Mouse (Mus musculus) myocyte (in vitro differentiated cells): ENCODE results near the gene Fstl3. TPM values are rescaled to one million over a fixed set of nuclear protein-coding genes. Genes with fewer than 3 reads are reported as not detected.

Experiments used
- H3K27me3 ChIP-seq: one replicate; pipeline ENCODE4 v1.6.1; 2011; ENCODE audit not compliant: control insufficient read depth, insufficient read depth, insufficient read length
- H3K36me3 ChIP-seq: one replicate; pipeline ENCODE4 v1.6.1; 2011; ENCODE audit not compliant: control insufficient read depth, insufficient read depth
- H3K4me2 ChIP-seq: one replicate; pipeline ENCODE4 v1.6.1; 2011; ENCODE audit warnings: low read depth, control low read depth
- H3K4me3 ChIP-seq: one replicate; pipeline ENCODE4 v1.5.1; 2011; ENCODE audit warnings: mild to moderate bottlenecking, control low read depth, moderate library complexity
- H3K79me2 ChIP-seq: one replicate; pipeline ENCODE4 v1.6.1; 2011; ENCODE audit not compliant: control insufficient read depth, insufficient read depth
- H3ac ChIP-seq: one replicate; pipeline ENCODE4 v1.6.1; 2011; ENCODE audit not compliant: control insufficient read depth, insufficient read length
- CEBPB ChIP-seq: IDR thresholded peaks from 2 replicates; pipeline ENCODE4 v1.6.1; 2011; ENCODE audit warnings: mild to moderate bottlenecking, moderate library complexity; ENCODE audit not compliant: poor library complexity, insufficient read depth, severe bottlenecking
- E2F4 ChIP-seq: IDR thresholded peaks from one replicate; pipeline ENCODE4 v1.6.1; 2011; ENCODE audit warnings: mild to moderate bottlenecking, control low read depth, moderate library complexity; ENCODE audit not compliant: insufficient read depth
- MAX ChIP-seq: IDR thresholded peaks from one replicate; pipeline ENCODE4 v1.6.1; 2011; ENCODE audit warnings: low read depth, mild to moderate bottlenecking, control low read depth
- MYOD1 ChIP-seq, 3 experiments: IDR thresholded peaks; one replicate each; pipeline ENCODE4 v1.6.1; 2011; ENCODE audit warnings: control low read depth in 2 of 3, low read depth in 2 of 3, mild to moderate bottlenecking in 2 of 3, moderate library complexity in 1 of 3; ENCODE audit not compliant: insufficient read length in 2 of 3, control insufficient read depth in 1 of 3
- MYOG ChIP-seq, 3 experiments: IDR thresholded peaks; one replicate each; pipeline ENCODE4 v1.6.1; 2011; ENCODE audit warnings: control low read depth in 2 of 3, low read depth in 2 of 3, mild to moderate bottlenecking in 2 of 3; ENCODE audit not compliant: insufficient read length in 2 of 3, control insufficient read depth in 1 of 3, insufficient read depth in 1 of 3
- POLR2A ChIP-seq: IDR thresholded peaks from one replicate; pipeline ENCODE4 v1.6.1; 2011; ENCODE audit warnings: low read depth, mild to moderate bottlenecking, control low read depth, moderate library complexity; ENCODE audit not compliant: insufficient read length
- POLR2AphosphoS2 ChIP-seq: IDR thresholded peaks from one replicate; pipeline ENCODE4 v1.6.1; 2011; ENCODE audit warnings: low read depth, control low read depth; ENCODE audit not compliant: insufficient read length
- REST ChIP-seq: IDR thresholded peaks from one replicate; pipeline ENCODE4 v1.6.1; 2011; ENCODE audit warnings: mild to moderate bottlenecking, control low read depth, moderate library complexity; ENCODE audit not compliant: insufficient read depth, insufficient read length
- SRF ChIP-seq: IDR thresholded peaks from one replicate; pipeline ENCODE4 v1.6.1; 2011; ENCODE audit warnings: low read depth; ENCODE audit not compliant: control insufficient read depth, insufficient read length
- TCF12 ChIP-seq: IDR thresholded peaks from one replicate; pipeline ENCODE4 v1.6.1; 2011; ENCODE audit warnings: mild to moderate bottlenecking, control low read depth; ENCODE audit not compliant: poor library complexity, insufficient read depth, severe bottlenecking
- TCF3 ChIP-seq: IDR thresholded peaks from one replicate; pipeline ENCODE4 v1.6.1; 2011; ENCODE audit warnings: low read depth, control low read depth; ENCODE audit not compliant: insufficient read length
- USF1 ChIP-seq: IDR thresholded peaks from one replicate; pipeline ENCODE4 v1.6.1; 2011; ENCODE audit warnings: low read depth, mild to moderate bottlenecking, control low read depth, moderate library complexity
- polyA plus RNA-seq: library from polyadenylated mRNA; unstranded; fragments of >200 nt; fragmentation: generic; extraction: Trizol; gene quantifications from one replicate; pipeline ENCODE4 v1.2.1, GENCODE M21; 2012; ENCODE audit warnings: missing spikeins

Fstl3 gene
- polyA plus RNA-seq, 1 experiment = 28.9 TPM

- Histone ChIP-seq H3K36me3 (peaks cover 16% of the 10 kb centered on the region), H3ac (no peak overlapping the region)
- TF ChIP-seq E2F4 (no peak), TCF12 (no peak), SRF (no peak), MYOD1 (IDR thresholded peaks at IDR 0.05; ENCODE audit: control insufficient read depth in 1 of 3, insufficient read length in 2 of 3, low read depth in 2 of 3) (peak in 2 of 3 experiments; percentile 43 to 76), POLR2A (peak; percentile 16), POLR2AphosphoS2 (no peak), USF1 (no peak), MYOG (IDR thresholded peaks at IDR 0.05; ENCODE audit: control insufficient read depth in 1 of 3, insufficient read depth in 1 of 3, insufficient read length in 2 of 3, low read depth in 2 of 3) (peak in 2 of 3 experiments; percentile 25 to 80), CEBPB (no peak), MAX (no peak), TCF3 (peak; percentile 32), REST (no peak)
Measured at GRCm38 (mm10) chr10:79762875-79763274, 14.2 kb upstream of the Fstl3 start.

DNA sequence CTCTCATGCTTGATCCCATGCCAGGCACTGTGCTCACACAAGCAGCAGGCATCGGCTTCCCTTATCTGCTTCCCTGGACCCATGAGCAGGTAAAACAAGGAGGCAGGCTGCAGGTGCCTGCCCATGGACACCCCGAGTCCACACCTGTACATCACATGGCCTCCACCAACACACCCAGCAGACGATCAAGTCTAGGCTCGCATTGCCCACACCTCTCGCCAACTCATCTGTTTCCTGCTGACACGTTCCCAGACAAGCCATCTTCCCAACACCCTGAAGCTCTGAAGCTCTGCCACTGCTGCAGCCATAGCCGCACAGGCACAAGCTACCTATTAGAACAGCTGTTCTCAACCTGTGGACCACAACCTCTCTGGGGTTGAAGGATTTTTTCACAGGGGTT, 12.8 kb upstream of the Fstl3 start:
- H3K27me3 ChIP-seq = no peaks in the 10 kb centered on the region
- no peak overlapping the region for H3ac ChIP-seq
- peak overlapping the region; percentile 90 for H3K4me2 ChIP-seq
- H3K36me3 ChIP-seq = peaks cover 9% of the 10 kb centered on the region
- TF ChIP-seq MYOD1 (IDR thresholded peaks at IDR 0.05; ENCODE audit: control insufficient read depth in 1 of 3, insufficient read length in 2 of 3, low read depth in 2 of 3) (no peak), POLR2A (no peak), REST (no peak)
- H3K4me3 ChIP-seq = no peak overlapping the region
- H3K79me2 ChIP-seq = peaks cover 44% of the 10 kb centered on the region

More at GRCm38 (mm10) chr10:79762875-79763274, 14.2 kb upstream of the Fstl3 start:
- Histone ChIP-seq H3K27me3 (no peaks in the 10 kb centered on the region), H3K79me2 (peaks cover 44% of the 10 kb centered on the region), H3K4me2 (no peak overlapping the region), H3K4me3 (no peak overlapping the region)

- TF ChIP-seq SRF = no peak
- no peak for TF ChIP-seq MYOD1 (IDR thresholded peaks at IDR 0.05; ENCODE audit: control insufficient read depth in 1 of 3, insufficient read length in 2 of 3, low read depth in 2 of 3)
- no peak for TF ChIP-seq TCF3
- TF ChIP-seq POLR2AphosphoS2 = no peak
- no peak for TF ChIP-seq TCF12
- TF ChIP-seq MYOG (IDR thresholded peaks at IDR 0.05; ENCODE audit: control insufficient read depth in 1 of 3, insufficient read depth in 1 of 3, insufficient read length in 2 of 3, low read depth in 2 of 3) = no peak
- no peak for TF ChIP-seq MAX
- TF ChIP-seq E2F4 = no peak
- TF ChIP-seq CEBPB = no peak
- H3K4me3 ChIP-seq = peak overlapping the region; percentile 65
- no peak overlapping the region for H3ac ChIP-seq
- peaks cover 5% of the 10 kb centered on the region for H3K36me3 ChIP-seq
- peaks cover 44% of the 10 kb centered on the region for H3K79me2 ChIP-seq
- H3K4me2 ChIP-seq = peak overlapping the region; percentile 90
- no peaks in the 10 kb centered on the region for H3K27me3 ChIP-seq
Measured at GRCm38 (mm10) chr10:79765228-79765745, 11.8 kb upstream of the Fstl3 start.

GRCm38 (mm10) chr10:79766001-79766507, 11.0 kb upstream of the Fstl3 start:
- Histone ChIP-seq H3K36me3 (peaks cover 1% of the 10 kb centered on the region), H3K4me2 (peak overlapping the region; percentile 90), H3K27me3 (no peaks in the 10 kb centered on the region), H3K4me3 (peak overlapping the region; percentile 65), H3ac (peak overlapping the region; percentile 67), H3K79me2 (peaks cover 44% of the 10 kb centered on the region)
- TF ChIP-seq POLR2AphosphoS2 = no peak
- no peak for TF ChIP-seq E2F4

GRCm38 (mm10) chr10:79766508-79767325, 10.4 kb upstream of the Fstl3 start, which contains the start of gene Rnf126:
TSS of gene Rnf126 (minus strand) at chr10:79766952.
- TF ChIP-seq TCF3 (peak; percentile 57), SRF (no peak), TCF12 (no peak), USF1 (no peak), REST (no peak), E2F4 (peak; percentile 10), MYOD1 (IDR thresholded peaks at IDR 0.05; ENCODE audit: control insufficient read depth in 1 of 3, insufficient read length in 2 of 3, low read depth in 2 of 3) (peak in 1 of 3 experiments; percentile 51), POLR2AphosphoS2 (peak; percentile 68), POLR2A (peak; percentile 94), MYOG (IDR thresholded peaks at IDR 0.05; ENCODE audit: control insufficient read depth in 1 of 3, insufficient read depth in 1 of 3, insufficient read length in 2 of 3, low read depth in 2 of 3) (peak in 2 of 3 experiments; percentile 46 to 52), CEBPB (no peak), MAX (no peak)
- no peaks in the 10 kb centered on the region for H3K36me3 ChIP-seq
- H3K27me3 ChIP-seq = no peaks in the 10 kb centered on the region
- peaks cover 44% of the 10 kb centered on the region for H3K79me2 ChIP-seq
- H3K4me2 ChIP-seq = peak within 1 kb of the TSS; percentile 90
- H3K4me3 ChIP-seq = peak within 1 kb of the TSS; percentile 65
- peak within 1 kb of the TSS; percentile 67 for H3ac ChIP-seq
